Comparison of ENCODE assay signal across 27 mouse cellular contexts in genomic region chr16:27370700-27371099, GRCm38 (mm10). TPM values are rescaled to one million over a fixed set of nuclear protein-coding genes. Genes with fewer than 3 reads are reported as not detected.
"Had no signal": no experiment of that assay in that cellular context is flagged by ENCODE, and none has a peak within 500 bp of the region (broad histone marks: within the 10 kb centered on the region; RNA-seq: fewer than 3 reads in every experiment).

No protein-coding gene starts in this region.

- H3K36me3 ChIP-seq: liver, embryonic 13.5 days; liver, embryonic 15.5 days; lung, embryonic 15.5 days; midbrain, embryonic 13.5 days had no signal

- DNase-seq: liver, embryonic 13.5 days; liver, postnatal 0 days; lung, adult 2 months; lung, postnatal 14 days; lung, postnatal 36 days; retina, postnatal 1 day; right cerebral cortex, adult 18-20 months; right cerebral cortex, postnatal 25 days; right cerebral cortex, postnatal 4 days; spleen, adult 18-20 months; thymus, adult 18-20 months; thymus, postnatal 14 days; thymus, postnatal 36 days had no signal

- H3K9me3 ChIP-seq: liver, embryonic 13.5 days; liver, embryonic 15.5 days; lung, embryonic 15.5 days; megakaryocyte, embryonic 14.5 days; midbrain, embryonic 13.5 days had no signal

- H3K4me2 ChIP-seq: liver, embryonic 13.5 days; liver, embryonic 15.5 days; lung, embryonic 15.5 days; midbrain, embryonic 11.5 days; midbrain, embryonic 13.5 days had no signal

- H3K4me3 ChIP-seq: liver, embryonic 13.5 days; liver, embryonic 15.5 days; lung, embryonic 15.5 days; megakaryocyte, embryonic 14.5 days; midbrain, embryonic 13.5 days had no signal

- H3K27me3 ChIP-seq: liver, embryonic 13.5 days; liver, embryonic 15.5 days; lung, embryonic 15.5 days; megakaryocyte, embryonic 14.5 days; midbrain, embryonic 13.5 days had no signal

- ATAC-seq: liver, postnatal 0 days; lung, postnatal 0 days; midbrain, embryonic 13.5 days; midbrain, embryonic 16.5 days had no signal

- H3K9ac ChIP-seq: liver, embryonic 13.5 days; liver, embryonic 15.5 days; liver, postnatal 0 days; lung, embryonic 15.5 days; midbrain, embryonic 13.5 days had no signal

- H3K4me1 ChIP-seq: liver, embryonic 13.5 days; liver, embryonic 15.5 days; lung, embryonic 15.5 days; midbrain, embryonic 13.5 days had no signal

- H3K27ac ChIP-seq: liver, embryonic 13.5 days; liver, embryonic 15.5 days; lung, embryonic 15.5 days; macrophage; midbrain, embryonic 13.5 days had no signal

RNA-seq across cellular contexts. Expression of gene Uts2b, which starts 0.7 kb away (rescaled TPM):
- total RNA-seq: megakaryocyte progenitor cell, adult 5-6 weeks; monocyte, adult 5-6 weeks; neutrophil, adult 5-6 weeks had no signal
- polyA plus RNA-seq: liver, embryonic 13.5 days; liver, embryonic 15.5 days; liver, postnatal 0 days; lung, adult 2 months; macrophage; midbrain, embryonic 11.5 days; small intestine, adult 2 months; stomach, embryonic 14.5 days; thymus, postnatal 0 days had no signal
